Mouse (Mus musculus) small intestine, adult 2 months (tissue): ENCODE measurements around the gene Rbm20. TPM values are rescaled to one million over a fixed set of nuclear protein-coding genes. Genes with fewer than 3 reads are reported as not detected.
A peak's percentile ranks its signal among the peaks of the same experiment; 100 is the strongest.

Experiments
- H3K27ac ChIP-seq: fragments of 200-500 bp; 2 replicates; pipeline ENCODE4 v1.5.1; 2012; ENCODE audit warnings: low read depth, low read length, control low read depth, inconsistent platforms; ENCODE audit not compliant: insufficient read depth
- H3K27me3 ChIP-seq: fragments of 200-500 bp; 2 replicates; pipeline ENCODE4 v1.6.1; 2012; ENCODE audit warnings: mild to moderate bottlenecking, moderate library complexity, low read length, inconsistent platforms; ENCODE audit not compliant: control insufficient read depth, insufficient read depth
- H3K36me3 ChIP-seq: fragments of 200-500 bp; 2 replicates; pipeline ENCODE4 v1.6.1; 2012; ENCODE audit warnings: mild to moderate bottlenecking, low read length, control low read depth, inconsistent platforms; ENCODE audit not compliant: control insufficient read depth, insufficient read depth
- H3K4me1 ChIP-seq: fragments of 200-500 bp; 2 replicates; pipeline ENCODE4 v1.6.1; 2012; ENCODE audit warnings: low read length, inconsistent platforms, mixed read lengths; ENCODE audit not compliant: control insufficient read depth, insufficient read depth, insufficient read length
- H3K4me3 ChIP-seq: fragments of 200-500 bp; 2 replicates; pipeline ENCODE4 v1.5.1; 2012; ENCODE audit warnings: low read depth, mild to moderate bottlenecking, control low read depth, inconsistent platforms, low read length, moderate library complexity
- CTCF ChIP-seq: fragments of 200-500 bp; IDR thresholded peaks from 2 replicates; pipeline ENCODE4 v1.5.1; 2012; ENCODE audit warnings: low read depth, mild to moderate bottlenecking, control low read depth, inconsistent platforms, low read length, moderate library complexity, mixed read lengths; ENCODE audit not compliant: insufficient replicate concordance, insufficient read length; ENCODE audit errors: extremely low read depth
- POLR2A ChIP-seq: fragments of 200-500 bp; IDR thresholded peaks from 2 replicates; pipeline ENCODE4 v1.6.1; 2012; ENCODE audit warnings: low read depth, mild to moderate bottlenecking, control low read depth, inconsistent platforms, low read length, moderate library complexity
- WGBS: fragments of 180-500 bp; shearing (Covaris S2); methylation state at CpG from one replicate; pipeline ENCODE4 v1.1.7; 2018; 5-methylcytosine and 5-hydroxymethylcytosine counted together
- polyA plus RNA-seq: library from polyadenylated mRNA; depleted of rRNA; stranded (reverse); fragments of >200 nt; gene quantifications from 2 replicates; pipeline ENCODE4 v1.2.3, GENCODE M21; 2012

Rbm20 gene
- polyA plus RNA-seq, 1 experiment: 0.16 TPM

- Histone ChIP-seq H3K4me3 (no peak overlapping the region), H3K27ac (peak overlapping the region; percentile 87), H3K4me1 (peaks cover 60% of the 10 kb centered on the region), H3K36me3 (no peaks in the 10 kb centered on the region), H3K27me3 (no peaks in the 10 kb centered on the region)
- WGBS: 16% methylated on average over 3 of the region's 3 CpGs
- TF ChIP-seq CTCF: no peak
- TF ChIP-seq POLR2A: no peak
These were observed 216.6 kb downstream of the Rbm20 start for GRCm38 (mm10) chr19:53893711-53894171.

- 0 out of 2 replicates have a peak, but pooled peaks have one; percentile 7 for TF ChIP-seq POLR2A
- TF ChIP-seq CTCF: no peak
- H3K27me3 ChIP-seq: no peaks in the 10 kb centered on the region
- H3K4me1 ChIP-seq: peaks cover 59% of the 10 kb centered on the region
- WGBS: 18% methylated on average over 12 of the region's 12 CpGs
- H3K4me3 ChIP-seq: no peak overlapping the region
- peak overlapping the region; percentile 87 for H3K27ac ChIP-seq
- H3K36me3 ChIP-seq: no peaks in the 10 kb centered on the region
These were observed 217.5 kb downstream of the Rbm20 start for GRCm38 (mm10) chr19:53894538-53895121.

- no peak overlapping the region for H3K4me3 ChIP-seq
- H3K4me1 ChIP-seq: peaks cover 48% of the 10 kb centered on the region
- H3K36me3 ChIP-seq: no peaks in the 10 kb centered on the region
- TF ChIP-seq CTCF: no peak
- no peak for TF ChIP-seq POLR2A
- peak overlapping the region; percentile 10; the same call in 1 of the 2 replicates for H3K27ac ChIP-seq
- 58% methylated on average over 5 of the region's 5 CpGs for WGBS
- H3K27me3 ChIP-seq: no peaks in the 10 kb centered on the region
These were observed 220.9 kb downstream of the Rbm20 start for GRCm38 (mm10) chr19:53898046-53898445.

GRCm38 (mm10) chr19:53898498-53898897 is 221.4 kb downstream of the Rbm20 start:
- H3K4me3 ChIP-seq: no peak overlapping the region
- 84% methylated on average over 4 of the region's 4 CpGs for WGBS
- H3K27me3 ChIP-seq: no peaks in the 10 kb centered on the region
- TF ChIP-seq POLR2A (no peak), CTCF (no peak)
- H3K4me1 ChIP-seq: peaks cover 44% of the 10 kb centered on the region
- H3K27ac ChIP-seq: peak overlapping the region; percentile 10; the same call in 1 of the 2 replicates
- no peaks in the 10 kb centered on the region for H3K36me3 ChIP-seq

- no peaks in the 10 kb centered on the region for H3K36me3 ChIP-seq
- H3K4me1 ChIP-seq: peaks cover 38% of the 10 kb centered on the region
- H3K27me3 ChIP-seq: no peaks in the 10 kb centered on the region
- no peak for TF ChIP-seq POLR2A
- TF ChIP-seq CTCF: no peak
- peak overlapping the region; percentile 17; the same call in 1 of the 2 replicates for H3K27ac ChIP-seq
- H3K4me3 ChIP-seq: no peak overlapping the region
- WGBS: 89% methylated on average over 25 of the region's 25 CpGs
These were observed 222.1 kb downstream of the Rbm20 start for GRCm38 (mm10) chr19:53898970-53899900.

- WGBS: 72% methylated on average over 14 of the region's 14 CpGs
- no peak overlapping the region for H3K4me3 ChIP-seq
- no peaks in the 10 kb centered on the region for H3K36me3 ChIP-seq
- no peak for TF ChIP-seq CTCF
- TF ChIP-seq POLR2A: no peak
- H3K27me3 ChIP-seq: no peaks in the 10 kb centered on the region
- H3K4me1 ChIP-seq: peaks cover 32% of the 10 kb centered on the region
- peak overlapping the region; percentile 24 for H3K27ac ChIP-seq
These were observed 223.0 kb downstream of the Rbm20 start for GRCm38 (mm10) chr19:53899941-53900610.
